Mouse (Mus musculus) CH12.LX (cell line): ENCODE measurements around the gene Chrm3. TPM values are rescaled to one million over a fixed set of nuclear protein-coding genes. Genes with fewer than 3 reads are reported as not detected.

Source experiments
- DNase-seq: peaks from one replicate; pipeline ENCODE4 v3.0.0-alpha.2; 2013; ENCODE audit errors: extremely low read depth
- H3K27ac ChIP-seq: 2 replicates; pipeline ENCODE4 v1.5.1; 2012; ENCODE audit warnings: low read depth, mild to moderate bottlenecking, control low read depth, moderate library complexity; ENCODE audit not compliant: insufficient read depth
- H3K27me3 ChIP-seq: replicated peaks from 2 replicates; pipeline ENCODE3; 2012; ENCODE audit warnings: inconsistent platforms
- H3K36me3 ChIP-seq, 2 experiments: replicated peaks in 1 of 2; 2 replicates each; pipeline versions ENCODE3 to v1.6.1; 2012; ENCODE audit warnings: inconsistent platforms in 1 of 2, low read length in 1 of 2, mild to moderate bottlenecking in 1 of 2, mixed read lengths in 1 of 2, moderate library complexity in 1 of 2; ENCODE audit not compliant: control insufficient read depth in 1 of 2, insufficient read depth in 1 of 2
- H3K4me1 ChIP-seq, 2 experiments: 2 replicates each; pipeline ENCODE4 v1.6.1; 2012; ENCODE audit warnings: inconsistent platforms in 1 of 2, moderate library complexity in 1 of 2; ENCODE audit not compliant: insufficient read depth in 2 of 2, control insufficient read depth in 1 of 2
- H3K4me2 ChIP-seq: 2 replicates; pipeline ENCODE4 v1.6.1; 2012; ENCODE audit warnings: low read depth, mild to moderate bottlenecking, control low read depth; ENCODE audit not compliant: poor library complexity, insufficient read depth, severe bottlenecking
- H3K4me3 ChIP-seq, 3 experiments: fragments of 150-350 bp in 1 of 3; sonication (generic) in 1 of 3; replicated peaks in 1 of 3; 2 replicates each; pipeline versions ENCODE3 to v1.5.1; 2011 to 2012; ENCODE audit warnings: low read depth in 2 of 3, low read length in 2 of 3, mild to moderate bottlenecking in 2 of 3, moderate library complexity in 2 of 3, control low read depth in 1 of 3, improper control_type of control experiment in 1 of 3, inconsistent platforms in 1 of 3, mixed read lengths in 1 of 3; ENCODE audit not compliant: poor library complexity in 1 of 3
- H3K79me2 ChIP-seq: replicated peaks from 2 replicates; pipeline ENCODE4 v1.6.1; 2012; ENCODE audit warnings: mild to moderate bottlenecking, moderate library complexity; ENCODE audit not compliant: control insufficient read depth, poor library complexity, insufficient read depth, severe bottlenecking; ENCODE audit errors: extremely low read depth
- H3K9ac ChIP-seq: 2 replicates; pipeline ENCODE4 v1.6.1; 2012; ENCODE audit warnings: low read depth, mild to moderate bottlenecking, control low read depth, moderate library complexity; ENCODE audit not compliant: insufficient read depth
- H3K9me3 ChIP-seq: replicated peaks from 2 replicates; pipeline ENCODE3; 2012; ENCODE audit warnings: low read length, inconsistent platforms, mixed read lengths
- ELF1 ChIP-seq: IDR thresholded peaks from 2 replicates; pipeline ENCODE4 v1.6.1; 2014; ENCODE audit warnings: low read depth, mild to moderate bottlenecking, inconsistent platforms, low read length, improper control_type of control experiment
- ETS1 ChIP-seq: conservative IDR thresholded peaks from 2 replicates; pipeline ENCODE4 v1.6.1; 2012; ENCODE audit warnings: low read depth, mild to moderate bottlenecking, inconsistent platforms, low read length, improper control_type of control experiment, moderate library complexity
- GABPA ChIP-seq: IDR thresholded peaks from 2 replicates; pipeline ENCODE4 v1.6.1; 2012; ENCODE audit warnings: low read depth, low read length, improper control_type of control experiment, inconsistent platforms; ENCODE audit not compliant: insufficient replicate concordance
- IRF4 ChIP-seq: IDR thresholded peaks from 2 replicates; pipeline ENCODE4 v1.6.1; 2014; ENCODE audit warnings: low read depth, mild to moderate bottlenecking, inconsistent platforms, low read length, improper control_type of control experiment
- JUN ChIP-seq: IDR thresholded peaks from 2 replicates; pipeline ENCODE4 v1.6.1; 2011; ENCODE audit warnings: low read depth, mild to moderate bottlenecking, low read length, improper control_type of control experiment, moderate library complexity; ENCODE audit not compliant: insufficient read depth
- KAT2A ChIP-seq: IDR thresholded peaks from 2 replicates; pipeline ENCODE4 v1.6.1; 2012; ENCODE audit warnings: low read length, improper control_type of control experiment, inconsistent platforms; ENCODE audit not compliant: insufficient replicate concordance
- MAFK ChIP-seq: IDR thresholded peaks from 2 replicates; pipeline ENCODE4 v1.6.1; 2011; ENCODE audit warnings: low read length, improper control_type of control experiment; ENCODE audit not compliant: insufficient replicate concordance
- MAX ChIP-seq: IDR thresholded peaks from 2 replicates; pipeline ENCODE4 v1.6.1; 2011; ENCODE audit warnings: low read length, improper control_type of control experiment
- MAZ ChIP-seq: IDR thresholded peaks from 2 replicates; pipeline ENCODE4 v1.6.1; 2012; ENCODE audit warnings: low read depth, mild to moderate bottlenecking, inconsistent platforms, low read length, improper control_type of control experiment, moderate library complexity
- MXI1 ChIP-seq: IDR thresholded peaks from 2 replicates; pipeline ENCODE4 v1.6.1; 2011; ENCODE audit warnings: mild to moderate bottlenecking, low read depth, low read length, improper control_type of control experiment
- MYC ChIP-seq: IDR thresholded peaks from 2 replicates; pipeline ENCODE4 v1.6.1; 2011; ENCODE audit warnings: low read depth, mild to moderate bottlenecking, improper control_type of control experiment, low read length
- PAX5 ChIP-seq: IDR thresholded peaks from 2 replicates; pipeline ENCODE4 v1.6.1; 2012; ENCODE audit warnings: low read length, inconsistent platforms, mixed read lengths
- POLR2A ChIP-seq: IDR thresholded peaks from 2 replicates; pipeline ENCODE4 v1.6.1; 2011; ENCODE audit warnings: low read depth, mild to moderate bottlenecking, improper control_type of control experiment, low read length
- POLR2AphosphoS2 ChIP-seq: IDR thresholded peaks from 2 replicates; pipeline ENCODE4 v1.6.1; 2011; ENCODE audit warnings: low read depth, low read length, improper control_type of control experiment
- RAD21 ChIP-seq: IDR thresholded peaks from 2 replicates; pipeline ENCODE4 v1.6.1; 2011; ENCODE audit warnings: low read depth, mild to moderate bottlenecking, low read length, improper control_type of control experiment, moderate library complexity
- SIN3A ChIP-seq: IDR thresholded peaks from 2 replicates; pipeline ENCODE4 v1.6.1; 2012; ENCODE audit warnings: low read length, improper control_type of control experiment, inconsistent platforms
- SMC3 ChIP-seq: IDR thresholded peaks from 2 replicates; pipeline ENCODE4 v1.6.1; 2011; ENCODE audit warnings: low read depth, low read length, improper control_type of control experiment
- TCF12 ChIP-seq: IDR thresholded peaks from 2 replicates; pipeline ENCODE4 v1.6.1; 2014; ENCODE audit warnings: low read depth, mild to moderate bottlenecking, inconsistent platforms, low read length, improper control_type of control experiment
- USF1 ChIP-seq: IDR thresholded peaks from 2 replicates; pipeline ENCODE4 v1.6.1; 2014; ENCODE audit warnings: low read depth, mild to moderate bottlenecking, inconsistent platforms, low read length, improper control_type of control experiment
- USF2 ChIP-seq: conservative IDR thresholded peaks from 2 replicates; pipeline ENCODE4 v1.6.1; 2011; ENCODE audit warnings: low read depth, low read length, improper control_type of control experiment
- ZC3H11A ChIP-seq: IDR thresholded peaks from 2 replicates; pipeline ENCODE4 v1.6.1; 2012; ENCODE audit warnings: low read depth, mild to moderate bottlenecking, inconsistent platforms, low read length, improper control_type of control experiment
- ZKSCAN1 ChIP-seq: IDR thresholded peaks from 2 replicates; pipeline ENCODE4 v1.6.1; 2012; ENCODE audit warnings: low read depth, inconsistent platforms, low read length, improper control_type of control experiment, borderline replicate concordance
- dilution Hi-C: fragments of 300-500 bp; cut with MboI; formaldehyde crosslinking; loops from 2 replicates; pipeline ENCODE4 v1.14.3; 2020; ENCODE audit warnings: low sequenced_read_pairs; ENCODE audit not compliant: extremely low pct_unique_long_range_greater_than_20kb, extremely low pct_ligation_motif_present
- in situ Hi-C: fragments of 300-500 bp; cut with MboI; formaldehyde crosslinking; loops from 3 replicates; pipeline ENCODE4 v1.14.3; 2019; ENCODE audit warnings: low sequenced_read_pairs, low pct_ligation_motif_present, low pct_unique_long_range_greater_than_20kb, mixed read lengths
- polyA plus RNA-seq: library from polyadenylated mRNA; unstranded; fragments of >175 nt; gene quantifications from 2 replicates; pipeline ENCODE4 v1.2.1, GENCODE M21; 2012; ENCODE audit warnings: low read depth; ENCODE audit not compliant: insufficient read length
- total RNA-seq, 2 experiments: library from RNA; depleted of rRNA; stranded (reverse); fragments of 300-350 nt in 1 of 2; fragments of >200 nt in 1 of 2; gene quantifications; 2 replicates each; pipeline ENCODE4 v1.2.3; 2012 to 2014

The Chrm3 gene
- total and polyA plus RNA-seq, 3 experiments = not detected

DNA sequence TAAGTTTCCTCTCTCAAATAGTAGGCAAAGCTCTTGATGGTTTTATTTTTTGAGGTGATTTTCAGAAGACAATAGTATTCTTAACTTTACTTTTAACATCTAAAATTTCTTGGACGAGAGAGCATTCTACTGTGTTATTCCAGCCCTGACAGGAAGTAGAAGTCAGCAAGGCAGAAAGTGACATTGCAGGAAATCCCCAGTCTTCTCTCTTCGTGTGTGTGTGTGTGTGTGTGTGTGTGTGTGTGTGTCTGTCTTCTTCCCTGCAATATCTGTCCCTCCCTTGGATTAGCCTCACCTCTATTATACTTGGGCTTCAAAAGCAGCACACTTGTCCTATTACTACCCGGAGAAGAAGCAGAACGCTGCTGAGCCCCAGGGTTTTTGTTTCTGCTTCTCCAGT is 316.6 kb downstream of the Chrm3 start:
- dilution Hi-C loops = no loop called here
- no peaks in the 10 kb centered on the region for H3K79me2 ChIP-seq
- no peak overlapping the region for H3K27ac ChIP-seq
- peaks cover 2 to 7% of the 10 kb centered on the region in 2 experiments; a peak in 3 of 4 replicates for H3K4me1 ChIP-seq
- peak overlapping the region; percentile 45; the same call in 1 of the 2 replicates for H3K4me2 ChIP-seq
- peak; percentile 24 for DNase-seq
- in situ Hi-C loops = no loop called here
- no peaks in the 10 kb centered on the region for H3K27me3 ChIP-seq
- no peak overlapping the region for H3K4me3 ChIP-seq
- no peaks in the 10 kb centered on the region for H3K36me3 ChIP-seq
- no peaks in the 10 kb centered on the region for H3K9me3 ChIP-seq
- no peak overlapping the region for H3K9ac ChIP-seq
- TF ChIP-seq ELF1 (peak; percentile 45; the same call in 1 of the 2 replicates), TCF12 (no peak), ZKSCAN1 (no peak)
- TF ChIP-seq, all 38 proteins: peak for 1

DNA sequence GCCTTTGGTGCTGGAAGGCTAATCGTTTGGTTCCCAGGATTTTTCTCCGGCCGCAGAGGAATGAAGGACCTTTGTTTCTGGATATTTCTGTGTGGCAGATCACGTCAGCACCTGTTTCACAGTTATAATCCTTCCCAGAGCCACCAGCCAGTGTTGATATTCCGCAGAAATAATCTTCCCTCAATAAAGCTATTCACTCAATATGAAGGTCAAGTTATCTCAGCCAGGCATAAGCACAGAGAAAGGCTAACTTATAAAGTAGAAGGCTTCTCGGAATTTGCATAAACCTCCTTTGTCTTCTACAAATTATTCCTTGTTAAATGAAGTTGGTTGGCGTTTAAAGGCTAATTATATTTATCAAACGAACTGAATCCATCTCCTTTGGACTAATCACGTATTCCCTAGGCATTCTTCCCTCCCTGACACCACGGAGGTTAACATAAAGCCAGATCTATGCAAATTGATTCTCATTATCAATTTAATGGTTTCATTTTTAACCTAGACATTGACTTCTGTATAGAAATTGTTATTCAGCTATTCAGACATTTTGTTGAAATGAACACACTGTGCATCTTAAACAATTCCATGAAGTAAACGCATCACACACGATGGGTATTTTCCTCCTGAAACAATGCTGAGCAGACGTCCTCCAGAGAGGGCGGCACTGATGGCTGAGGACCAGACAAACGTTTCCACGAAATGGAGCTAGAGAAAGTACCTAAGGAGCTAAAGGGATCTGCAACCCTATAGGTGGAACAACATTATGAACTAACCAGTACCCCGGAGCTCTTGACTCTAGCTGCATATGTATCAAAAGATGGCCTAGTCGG is 326.9 kb downstream of the Chrm3 start:
- no peak overlapping the region for H3K27ac ChIP-seq
- no peak overlapping the region for H3K4me3 ChIP-seq
- H3K4me2 ChIP-seq = no peak overlapping the region
- H3K79me2 ChIP-seq = no peaks in the 10 kb centered on the region
- H3K27me3 ChIP-seq = no peaks in the 10 kb centered on the region
- in situ Hi-C loops (no loop called here), dilution Hi-C loops (no loop called here)
- DNase-seq = no peak
- H3K9me3 ChIP-seq = no peaks in the 10 kb centered on the region
- H3K9ac ChIP-seq = no peak overlapping the region
- H3K4me1 ChIP-seq = peaks cover 2 to 7% of the 10 kb centered on the region in 2 experiments; a peak in 2 of 4 replicates
- no peak for TF ChIP-seq SMC3
- no peak for TF ChIP-seq POLR2A
- TF ChIP-seq MAX = no peak
- TF ChIP-seq ZC3H11A = no peak
- no peak for TF ChIP-seq POLR2AphosphoS2
- H3K36me3 ChIP-seq = no peaks in the 10 kb centered on the region

DNA sequence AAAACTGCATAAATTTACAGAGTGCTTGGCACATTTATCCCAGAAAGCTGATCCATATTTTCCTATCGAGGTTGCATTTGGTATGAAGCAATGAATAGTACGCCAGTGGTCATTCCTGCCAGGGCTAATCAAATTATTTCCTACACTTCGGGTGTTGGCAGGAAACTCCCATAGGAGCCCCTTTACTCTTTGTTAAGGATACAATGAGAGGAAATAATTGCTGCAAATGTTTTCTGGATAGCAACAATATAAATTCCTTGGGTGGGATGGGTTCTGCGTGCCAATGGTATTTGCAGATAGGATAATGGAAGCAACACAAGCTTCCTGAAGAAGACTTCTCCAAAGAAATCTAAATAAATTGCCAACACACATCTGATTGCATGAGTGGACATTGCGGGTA is 329.1 kb downstream of the Chrm3 start:
- H3K27me3 ChIP-seq = no peaks in the 10 kb centered on the region
- H3K9ac ChIP-seq = no peak overlapping the region
- TF ChIP-seq GABPA (no peak), SIN3A (no peak), SMC3 (no peak), ELF1 (no peak), MAFK (no peak), MXI1 (no peak), ZKSCAN1 (no peak), MAZ (no peak), KAT2A (no peak), JUN (no peak), USF1 (no peak), ZC3H11A (no peak), MAX (no peak), IRF4 (no peak), ETS1 (no peak), MYC (no peak), POLR2A (no peak), RAD21 (no peak), PAX5 (no peak), USF2 (no peak)
- no peak overlapping the region for H3K4me3 ChIP-seq
- H3K9me3 ChIP-seq = no peaks in the 10 kb centered on the region
- dilution Hi-C loops = no loop called here
- H3K4me2 ChIP-seq = no peak overlapping the region
- no peaks in the 10 kb centered on the region for H3K79me2 ChIP-seq
- DNase-seq = no peak
- no peaks in the 10 kb centered on the region for H3K36me3 ChIP-seq
- in situ Hi-C loops = no loop called here
- H3K27ac ChIP-seq = no peak overlapping the region
- no peaks in the 10 kb centered on the region for H3K4me1 ChIP-seq
